Mouse (Mus musculus) heart, postnatal 36 days (tissue): ENCODE data around the gene Nup54. TPM values are rescaled to one million over a fixed set of nuclear protein-coding genes. Genes with fewer than 3 reads are reported as not detected.
A peak's percentile ranks its signal among the peaks of the same experiment; 100 is the strongest.

Experiments used
- DNase-seq, 2 experiments: peaks; one replicate each; pipeline ENCODE4 v3.0.0; 2021 to 2022
- intact Hi-C: fragments of 180-260 bp; cut with DNase I; formaldehyde crosslinking; loops from one replicate; pipeline ENCODE4 v1.15.1; 2025
- microRNA-seq, 2 experiments: library from miRNA; unstranded; fragments of <30 nt; microRNA quantifications; one replicate each; pipeline ENCODE4 v1.2.0; 2021; ENCODE audit warnings: borderline number of aligned reads in 2 of 2
- total RNA-seq, 2 experiments: library from RNA; stranded (reverse); gene quantifications; 2 replicates each; pipeline ENCODE4 v1.2.3; 2021

Gene Nup54
- total RNA-seq, 2 experiments from 2014 or later: 15.9 to 17.1 TPM

- intact Hi-C loops: loop anchor here (10.0 kb wide), 2 partner anchors 188 to 298 kb away; partner anchors contain the start of gene G3bp2
- no peak for DNase-seq
These were observed 52.7 kb downstream of the Nup54 start for GRCm38 (mm10) chr5:92382349-92382679.

- DNase-seq: peak; percentile 80 to 81
- intact Hi-C loops: loop anchor here (1.0 to 10.0 kb wide), 3 partner anchors 69 to 297 kb away; partner anchors contain the start of gene G3bp2
These were observed 53.3 kb downstream of the Nup54 start for GRCm38 (mm10) chr5:92381550-92382348.

- DNase-seq: no peak
- intact Hi-C loops: no loop called here
These were observed 58.1 kb downstream of the Nup54 start for GRCm38 (mm10) chr5:92376795-92377405.

GRCm38 (mm10) chr5:92375368-92375767 lies 59.7 kb downstream of the Nup54 start:
- no peak for DNase-seq
- intact Hi-C loops: no loop called here

GRCm38 (mm10) chr5:92374721-92375142 lies 60.3 kb downstream of the Nup54 start:
- no peak for DNase-seq
- intact Hi-C loops: no loop called here

GRCm38 (mm10) chr5:92372605-92373004 lies 62.4 kb downstream of the Nup54 start:
- no peak for DNase-seq
- intact Hi-C loops: no loop called here

- DNase-seq: no peak
These were observed 63.5 kb downstream of the Nup54 start for GRCm38 (mm10) chr5:92371361-92371976.

GRCm38 (mm10) chr5:92370891-92371290 lies 64.1 kb downstream of the Nup54 start:
- DNase-seq: no peak
- intact Hi-C loops: no loop called here

More at GRCm38 (mm10) chr5:92371361-92371976, 63.5 kb downstream of the Nup54 start:
- intact Hi-C loops: no loop called here

GRCm38 (mm10) chr5:92370392-92370791 lies 64.6 kb downstream of the Nup54 start:
- intact Hi-C loops: no loop called here
- DNase-seq: no peak

- peak in 1 of 2 experiments; percentile 52 for DNase-seq
- intact Hi-C loops: no loop called here
These were observed 65.6 kb downstream of the Nup54 start for GRCm38 (mm10) chr5:92369151-92369994.

- intact Hi-C loops: no loop called here
- no peak for DNase-seq
These were observed 66.6 kb downstream of the Nup54 start for GRCm38 (mm10) chr5:92368392-92368791.

- intact Hi-C loops: no loop called here
- DNase-seq: no peak
These were observed 68.5 kb downstream of the Nup54 start for GRCm38 (mm10) chr5:92366565-92366964.

Small RNA genes lying within 50 kb of the gene (microRNA-seq; reads per million reads assigned to microRNA genes)
- 0 reads per million in 2 experiments for gene Mir6415

Other genes with a start within 250 kb of the Nup54 start
- not detected for gene U90926, start 219.8 kb downstream of the Nup54 start, total RNA-seq
- not detected for gene Ppef2, start 178.9 kb downstream of the Nup54 start, total RNA-seq
- 10 to 100 TPM; 12.2 to 13.3 TPM for gene Naaa, start 157.0 kb downstream of the Nup54 start, total RNA-seq
- 10 to 100 TPM; 11.1 to 12.5 TPM for gene Sdad1, start 124.7 kb downstream of the Nup54 start, total RNA-seq
- 1 to 10 TPM; 1.4 to 2.7 TPM for gene Cxcl9, start 107.1 kb downstream of the Nup54 start, total RNA-seq
- gene Art3, start 103.4 kb downstream of the Nup54 start, total RNA-seq: 100 to 1,000 TPM; 751 to 829 TPM
- under 1 TPM in 1 of 2 experiments, not detected in 1; 0.28 TPM for gene Cxcl10, start 86.3 kb downstream of the Nup54 start, total RNA-seq
- gene Scarb2, start 71.6 kb upstream of the Nup54 start, total RNA-seq: 10 to 100 TPM; 80.3 to 91.1 TPM
- not detected for gene Fam47e, start 119.8 kb upstream of the Nup54 start, total RNA-seq
- gene Stbd1, start 167.8 kb upstream of the Nup54 start, total RNA-seq: 1 to 10 TPM; 1.5 to 1.6 TPM
- gene Ccdc158, start 240.1 kb upstream of the Nup54 start, total RNA-seq: not detected
- gene Shroom3, start 248.2 kb upstream of the Nup54 start, total RNA-seq: 10 to 100 TPM; 40.0 to 48.9 TPM